Mouse (Mus musculus) erythroblast, embryonic 14.5 days (primary cell): ENCODE measurements around the gene Sumo1.

Source experiments
- GATA1 ChIP-seq: IDR thresholded peaks from 2 replicates; pipeline ENCODE4 v1.6.1; 2012; ENCODE audit warnings: low read length, inconsistent platforms, mixed read lengths
- TAL1 ChIP-seq: IDR thresholded peaks from 3 replicates; pipeline ENCODE4 v1.6.1; 2012; ENCODE audit warnings: low read length, inconsistent platforms, mixed read lengths

GRCm38 (mm10) chr1:59633056-59633455, 37.6 kb downstream of the Sumo1 start:
- TF ChIP-seq GATA1: no peak
- TF ChIP-seq TAL1: no peak
